Mouse (Mus musculus) liver, embryonic 14.5 days (tissue): Measurements from ENCODE around the gene Coro1a.

Experiments used
- CTCF ChIP-seq: IDR thresholded peaks from 2 replicates; pipeline ENCODE4 v1.5.1; 2016; ENCODE audit warnings: antibody characterized with exemption, low read depth, control low read depth
- EP300 ChIP-seq: IDR thresholded peaks from 2 replicates; pipeline ENCODE4 v1.6.1; 2016; ENCODE audit warnings: antibody characterized with exemption, low read depth

DNA sequence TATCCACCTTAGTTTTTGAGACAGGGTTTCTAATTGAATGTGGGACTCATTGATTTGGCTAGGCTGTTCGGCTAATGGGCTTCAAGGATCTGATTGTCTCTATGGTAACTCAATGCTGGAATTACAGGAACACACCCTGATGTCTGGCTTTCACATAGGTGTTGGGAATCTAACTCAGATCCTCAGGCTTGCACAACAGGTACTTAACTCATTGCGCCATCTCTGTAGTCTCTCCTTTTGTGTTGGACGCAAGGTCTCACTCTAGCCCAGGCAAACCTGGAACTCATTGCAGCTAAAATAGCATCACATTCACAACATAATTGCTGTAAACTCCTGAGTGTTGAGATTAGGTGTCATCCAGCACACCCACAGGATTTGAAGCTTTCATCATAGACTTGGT is 37.4 kb downstream of the Coro1a start:
- TF ChIP-seq CTCF (no peak), EP300 (no peak)
